Mouse (Mus musculus) midbrain, embryonic 14.5 days (tissue): ENCODE measurements around the gene Clpx. TPM values are rescaled to one million over a fixed set of nuclear protein-coding genes. Genes with fewer than 3 reads are reported as not detected.
"Not testable (repeated sequence)": the region's sequence is repeated elsewhere in the genome, so short reads cannot be mapped to it uniquely, and the experiment has no call there.

Experiments used
- ATAC-seq: fragments of 200-750 bp; cut with Nextera tagmentation; 2 replicates; pipeline ENCODE4 v1.8.0; 2017; ENCODE audit warnings: moderate number of reproducible peaks, moderate library complexity; ENCODE audit not compliant: low FRiP score, low TSS enrichment
- DNase-seq: peaks from one replicate; pipeline ENCODE4 v3.0.0-alpha.2; 2015
- H3K27ac ChIP-seq: fragments of 300-500 bp; sonication (generic); replicated peaks from 2 replicates; pipeline ENCODE4 v1.5.1; 2014; ENCODE audit warnings: mild to moderate bottlenecking, low read depth, low read length, moderate library complexity
- H3K27me3 ChIP-seq: fragments of 300-500 bp; sonication (generic); 2 replicates; pipeline ENCODE4 v1.6.1; 2014; ENCODE audit warnings: low read length, control low read depth, mixed read lengths; ENCODE audit not compliant: control insufficient read depth, insufficient read depth
- H3K36me3 ChIP-seq: fragments of 300-500 bp; sonication (generic); 2 replicates; pipeline ENCODE4 v1.6.1; 2014; ENCODE audit warnings: low read length, control low read depth; ENCODE audit not compliant: control insufficient read depth, insufficient read depth
- H3K4me1 ChIP-seq: fragments of 300-500 bp; sonication (generic); 2 replicates; pipeline ENCODE4 v1.6.1; 2014; ENCODE audit warnings: mild to moderate bottlenecking, antibody characterized with exemption, low read length, control low read depth; ENCODE audit not compliant: control insufficient read depth, insufficient read depth
- H3K4me2 ChIP-seq: fragments of 300-500 bp; sonication (generic); 2 replicates; pipeline ENCODE4 v1.6.1; 2014; ENCODE audit warnings: mild to moderate bottlenecking, low read length, moderate library complexity
- H3K4me3 ChIP-seq: fragments of 300-500 bp; sonication (generic); replicated peaks from 2 replicates; pipeline ENCODE4 v1.5.1; 2014; ENCODE audit warnings: low read depth, low read length
- H3K9ac ChIP-seq: fragments of 300-500 bp; sonication (generic); replicated peaks from 2 replicates; pipeline ENCODE4 v1.6.1; 2014; ENCODE audit warnings: mild to moderate bottlenecking, low read length, moderate library complexity
- H3K9me3 ChIP-seq: fragments of 300-500 bp; sonication (generic); 2 replicates; pipeline ENCODE4 v1.6.1; 2016; ENCODE audit warnings: low read length, control low read depth, mixed read lengths; ENCODE audit not compliant: control insufficient read depth
- WGBS: fragments of 180-500 bp; shearing (Covaris S2); extraction: QIAGEN DNeasy Blood & Tissue Kit; methylation state at CpG from one replicate; pipeline ENCODE4 v1.1.7; 2014; 5-methylcytosine and 5-hydroxymethylcytosine counted together
- polyA plus RNA-seq: library from polyadenylated mRNA; unstranded; fragments of >200 nt; fragmentation: Nextera tagmentation; extraction: Ambion mirVana; gene quantifications from 2 replicates; pipeline ENCODE4 v1.2.1, GENCODE M21; 2014

Clpx gene
- polyA plus RNA-seq, 1 experiment from 2014 or later = 45.6 TPM

DNA sequence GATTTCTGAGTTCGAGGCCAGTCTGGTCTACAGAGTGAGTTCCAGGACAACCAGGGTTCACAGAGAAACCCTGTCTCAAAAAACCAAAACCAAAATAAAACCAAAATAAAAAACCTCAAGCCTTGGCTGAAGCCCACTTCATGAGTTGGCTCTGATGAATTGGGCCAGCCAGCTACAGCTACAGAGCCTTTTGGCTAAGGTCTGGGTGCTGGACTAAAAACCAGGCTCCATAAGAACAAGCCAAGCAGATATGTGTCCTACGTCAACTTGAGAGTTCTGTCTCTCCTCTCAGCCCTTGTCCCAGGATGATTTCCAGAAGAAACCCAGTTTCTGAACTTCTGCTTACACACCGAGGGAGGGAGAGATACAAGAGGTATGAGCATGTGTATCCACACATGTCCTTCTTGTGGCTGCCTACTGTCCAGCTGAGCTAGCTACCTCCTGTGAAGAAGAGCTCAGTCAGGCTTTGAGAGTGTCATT, 31.4 kb upstream of the Clpx start:
- DNase-seq (no peak), ATAC-seq (no peak)
- no peaks in the 10 kb centered on the region for H3K36me3 ChIP-seq
- H3K4me1 ChIP-seq = 0 out of 2 replicates have a peak, but pooled peaks cover 3% of the 10 kb centered on the region
- 98% methylated on average over 3 of the region's 3 CpGs for WGBS
- H3K4me3 ChIP-seq = no peak overlapping the region
- H3K27me3 ChIP-seq = no peaks in the 10 kb centered on the region
- H3K27ac ChIP-seq = no peak overlapping the region
- H3K9ac ChIP-seq = no peak overlapping the region
- no peaks in the 10 kb centered on the region for H3K9me3 ChIP-seq
- H3K4me2 ChIP-seq = no peak overlapping the region

DNA sequence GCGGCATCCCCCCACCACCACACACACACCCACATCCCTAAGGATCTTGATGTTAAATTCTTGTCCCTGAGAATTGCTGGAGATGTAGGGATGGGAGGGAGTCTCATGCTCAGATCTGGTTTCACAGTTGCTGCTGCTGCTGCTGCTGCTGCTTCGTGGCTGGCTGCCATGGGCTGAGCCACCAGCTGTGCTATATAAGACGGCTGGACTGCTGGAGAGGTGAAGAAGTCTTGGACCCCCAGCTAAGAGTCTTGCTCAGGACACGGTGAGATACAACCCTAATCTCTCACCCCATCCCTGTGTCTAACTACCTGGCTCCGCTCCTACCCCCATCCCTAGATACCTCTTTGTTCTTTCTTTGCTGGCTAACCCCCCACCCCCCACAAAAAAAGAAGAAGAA, 29.1 kb upstream of the Clpx start, which contains the start of gene Cilp:
Gene Cilp (plus strand): TSS at position 222 of the 400 bp plus-strand sequence.
- Histone ChIP-seq H3K9me3 (no peaks in the 10 kb centered on the region), H3K4me3 (no peak within 1 kb of the TSS), H3K4me2 (no peak within 1 kb of the TSS), H3K9ac (no peak within 1 kb of the TSS), H3K27ac (no peak within 1 kb of the TSS), H3K4me1 (peaks cover 10% of the 10 kb centered on the region; the same call in 1 of the 2 replicates), H3K36me3 (no peaks in the 10 kb centered on the region), H3K27me3 (no peaks in the 10 kb centered on the region)
- ATAC-seq = no peak
- DNase-seq = peak; percentile 19
- 52% methylated on average over 5 of the region's 5 CpGs for WGBS

DNA sequence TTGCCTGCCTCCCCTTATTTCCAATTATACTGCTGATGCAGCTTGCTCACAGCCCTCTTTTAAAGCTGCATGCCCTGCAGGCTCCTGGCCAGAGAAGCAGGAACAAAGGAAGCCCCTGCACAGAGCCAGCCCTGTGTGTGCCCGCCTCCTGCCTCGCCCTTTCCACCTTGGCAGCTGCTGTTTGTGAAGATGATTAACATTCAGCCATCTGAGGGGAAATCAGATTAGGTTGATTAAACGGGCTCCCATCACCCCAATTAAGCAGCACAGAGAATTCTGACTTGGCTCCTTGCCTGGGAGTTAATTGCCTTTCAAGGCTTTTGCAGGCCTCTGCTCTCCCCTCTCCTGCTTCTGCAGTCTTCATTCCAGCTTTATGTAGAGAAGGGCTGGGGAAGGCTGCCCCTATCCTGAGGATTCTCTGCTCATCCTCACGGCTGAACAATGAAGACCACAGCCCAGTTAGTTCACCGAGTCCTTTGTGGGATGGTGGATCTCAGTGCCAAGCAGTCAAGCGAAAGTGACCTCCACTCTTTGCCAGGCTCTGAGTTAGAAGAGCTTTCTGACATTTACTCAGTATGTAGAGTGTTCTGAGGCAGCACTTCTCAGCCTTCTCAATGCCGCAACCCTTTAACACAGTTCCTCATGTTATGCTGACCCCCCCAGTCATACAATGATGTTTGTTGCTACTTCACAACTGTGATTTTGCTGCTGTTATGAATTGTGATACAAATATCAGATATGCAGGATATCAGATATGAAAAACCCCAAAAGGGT, 26.1 kb upstream of the Clpx start:
- Histone ChIP-seq H3K9me3 (no peaks in the 10 kb centered on the region), H3K36me3 (no peaks in the 10 kb centered on the region), H3K27ac (peak overlapping the region; percentile 93), H3K4me3 (no peak overlapping the region), H3K9ac (peak overlapping the region; percentile 38; the same call in 1 of the 2 replicates), H3K4me2 (no peak overlapping the region), H3K4me1 (peaks cover 10% of the 10 kb centered on the region; the same call in 1 of the 2 replicates), H3K27me3 (no peaks in the 10 kb centered on the region)
- 20% methylated on average over 7 of the region's 7 CpGs for WGBS
- DNase-seq (peak; percentile 88), ATAC-seq (peak; percentile 86)

DNA sequence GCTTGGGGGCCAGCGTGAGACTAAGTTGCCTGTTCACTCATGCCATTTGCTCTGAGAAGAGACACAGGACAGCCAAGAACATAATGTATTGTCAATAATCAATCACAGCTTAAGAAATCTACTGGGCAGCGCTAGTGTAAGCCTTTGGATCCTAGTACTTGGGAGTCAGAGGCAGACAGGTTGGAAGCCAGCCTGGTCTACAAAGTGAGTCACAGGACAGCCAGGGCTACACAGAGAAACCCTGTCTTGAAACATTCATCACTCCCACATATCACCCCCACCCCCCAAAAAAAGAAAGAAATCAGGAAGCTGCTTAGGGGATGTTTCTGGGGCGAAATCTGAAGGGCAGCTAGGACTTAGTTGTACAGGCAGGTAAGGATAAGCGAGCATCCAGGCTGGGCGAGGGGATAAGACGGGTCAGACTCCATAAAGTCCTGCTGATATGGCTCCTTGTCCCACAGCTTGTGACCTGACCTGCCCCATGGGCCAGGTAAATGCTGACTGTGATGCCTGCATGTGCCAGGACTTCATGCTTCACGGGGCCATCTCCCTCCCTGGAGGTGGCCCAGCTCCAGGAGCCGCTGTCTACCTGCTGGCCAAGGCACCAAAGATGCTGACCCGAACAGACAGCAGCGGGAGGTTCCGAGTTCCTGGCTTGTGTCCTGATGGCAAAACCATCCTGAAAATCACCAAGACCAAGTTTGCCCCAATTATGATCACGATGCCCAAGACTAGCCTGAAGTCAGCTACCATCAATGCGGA, 20.8 kb upstream of the Clpx start:
- no peak overlapping the region for H3K4me2 ChIP-seq

DNA sequence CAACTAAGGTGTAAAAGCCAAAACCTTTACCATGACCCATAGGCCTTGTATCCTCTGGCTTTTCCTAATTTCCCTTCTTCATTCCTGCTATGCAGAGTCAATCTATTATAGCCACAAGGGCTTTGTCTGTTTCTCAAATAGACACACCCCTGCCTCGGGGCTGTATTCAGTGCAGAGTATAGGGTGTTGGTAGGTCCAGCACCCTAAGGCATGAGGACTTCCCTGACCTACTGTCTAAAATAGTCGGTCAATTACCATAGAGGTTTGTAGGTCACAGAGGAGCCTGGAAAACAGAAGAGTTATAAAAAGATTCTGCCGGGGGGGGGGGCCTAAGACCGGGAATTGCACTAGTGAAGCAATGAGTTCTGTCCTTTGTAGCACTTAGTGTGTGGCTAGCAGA, 20.2 kb upstream of the Clpx start:
- no peaks in the 10 kb centered on the region for H3K36me3 ChIP-seq
- no peak overlapping the region for H3K9ac ChIP-seq
- no peak for ATAC-seq
- H3K4me3 ChIP-seq = no peak overlapping the region
- H3K4me1 ChIP-seq = no peaks in the 10 kb centered on the region
- no peak overlapping the region for H3K4me2 ChIP-seq
- WGBS = 80% methylated on average over 4 of the region's 4 CpGs
- H3K27ac ChIP-seq = no peak overlapping the region
- H3K9me3 ChIP-seq = no peaks in the 10 kb centered on the region
- no peaks in the 10 kb centered on the region for H3K27me3 ChIP-seq
- no peak for DNase-seq

More for the DNA sequence above, 20.8 kb upstream of the Clpx start:
- ATAC-seq (no peak), DNase-seq (no peak)
- Histone ChIP-seq H3K36me3 (no peaks in the 10 kb centered on the region), H3K9ac (no peak overlapping the region), H3K4me1 (peaks cover 3% of the 10 kb centered on the region; the same call in 1 of the 2 replicates), H3K27ac (no peak overlapping the region), H3K27me3 (no peaks in the 10 kb centered on the region), H3K4me3 (no peak overlapping the region), H3K9me3 (no peaks in the 10 kb centered on the region)
- WGBS = 88% methylated on average over 13 of the region's 13 CpGs

DNA sequence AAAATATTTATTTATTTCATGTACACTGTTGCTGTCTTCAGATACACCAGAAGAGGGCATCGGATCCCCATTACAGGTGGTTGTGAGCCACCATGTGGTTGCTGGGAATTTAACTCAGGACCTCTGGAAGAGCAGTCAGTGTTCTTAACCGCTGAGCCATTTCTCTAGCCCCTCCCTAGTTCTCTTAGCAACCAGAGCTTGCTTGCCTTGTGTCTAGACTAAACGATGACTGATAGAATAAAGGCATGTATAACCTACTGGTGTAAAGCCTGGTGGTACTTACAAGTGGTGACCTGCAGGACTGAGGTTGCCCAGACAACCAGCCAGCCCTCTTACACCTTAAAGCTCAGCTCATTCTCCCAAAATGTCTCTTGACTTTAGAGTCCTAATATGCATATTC, 19.2 kb upstream of the Clpx start:
- not testable (repeated sequence) for H3K4me1 ChIP-seq, H3K36me3 ChIP-seq, H3K27ac ChIP-seq, H3K4me2 ChIP-seq, ATAC-seq, H3K9ac ChIP-seq, H3K9me3 ChIP-seq, DNase-seq, H3K27me3 ChIP-seq, H3K4me3 ChIP-seq
- 73% methylated on average over 3 of the region's 3 CpGs for WGBS

DNA sequence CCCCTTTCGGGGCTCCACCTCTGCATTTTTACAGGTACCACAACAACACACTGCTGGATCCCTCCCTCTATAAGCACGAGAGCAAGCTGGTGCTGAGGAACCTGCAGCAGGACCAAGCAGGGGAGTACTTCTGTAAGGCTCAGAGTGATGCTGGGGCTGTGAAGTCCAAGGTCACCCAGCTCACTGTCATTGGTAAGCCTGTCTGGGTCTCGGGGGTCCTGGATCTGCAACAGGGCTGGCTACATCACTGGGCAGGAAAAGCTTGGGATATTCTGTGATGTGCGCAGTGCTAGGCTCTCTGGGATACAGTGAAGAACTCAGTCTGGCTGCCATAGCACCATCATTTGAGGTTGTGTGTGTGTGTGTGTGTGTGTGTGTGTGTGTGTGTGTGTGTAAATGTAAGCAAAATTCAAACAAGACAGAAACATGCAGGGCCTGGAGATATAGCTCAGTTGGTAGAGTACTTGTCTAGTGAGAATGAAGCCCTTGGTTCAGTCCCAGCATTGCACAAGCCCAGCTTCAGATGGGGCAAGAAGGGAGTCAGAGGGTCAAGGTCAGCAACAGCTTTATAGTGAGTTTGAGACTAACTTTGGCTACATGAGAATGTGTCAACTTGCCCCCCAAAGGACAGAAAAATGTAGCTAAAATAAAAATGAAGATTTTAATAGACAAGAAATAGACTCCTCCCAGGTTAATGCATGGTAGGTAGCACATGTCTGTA, 18.1 kb upstream of the Clpx start:
- ATAC-seq (no peak), DNase-seq (no peak)
- Histone ChIP-seq H3K9me3 (no peaks in the 10 kb centered on the region), H3K9ac (no peak overlapping the region), H3K27ac (no peak overlapping the region), H3K4me3 (no peak overlapping the region), H3K4me1 (no peaks in the 10 kb centered on the region), H3K4me2 (no peak overlapping the region), H3K36me3 (no peaks in the 10 kb centered on the region), H3K27me3 (no peaks in the 10 kb centered on the region)
- WGBS = 84% methylated on average over 4 of the region's 4 CpGs

DNA sequence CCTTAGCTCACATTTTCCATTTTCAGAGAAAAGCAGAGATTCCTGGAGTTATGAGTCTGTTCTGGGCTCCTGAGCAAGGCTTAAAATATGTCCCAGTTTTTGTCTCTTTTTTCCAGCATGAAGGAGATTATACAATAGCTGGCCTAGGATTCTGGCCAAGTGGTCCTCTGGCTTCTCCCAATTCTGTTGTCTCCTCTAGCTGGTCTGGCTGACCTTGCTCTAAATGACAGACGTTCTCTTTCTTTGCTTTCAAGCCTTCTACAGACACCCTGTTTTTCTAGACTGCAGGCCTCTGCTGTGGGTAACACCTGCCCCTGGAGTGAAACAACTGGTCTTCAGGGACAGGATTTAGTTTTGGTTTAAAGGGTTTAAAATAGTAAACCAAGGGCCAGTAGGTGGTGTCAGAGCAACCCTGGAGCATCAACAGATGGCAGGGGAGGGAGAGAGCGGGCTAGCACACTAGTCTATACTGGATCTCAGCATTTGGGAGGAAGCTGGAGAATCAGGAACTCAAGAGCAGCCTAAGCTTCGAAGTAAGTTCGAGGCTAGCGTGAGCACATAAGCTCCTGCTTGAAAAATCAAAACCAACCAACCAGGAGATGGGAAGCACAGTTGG, 12.4 kb upstream of the Clpx start:
- H3K36me3 ChIP-seq = no peaks in the 10 kb centered on the region
- WGBS = 63% methylated on average over 5 of the region's 5 CpGs
- H3K27ac ChIP-seq = no peak overlapping the region
- no peak overlapping the region for H3K4me2 ChIP-seq
- H3K27me3 ChIP-seq = no peaks in the 10 kb centered on the region
- no peak overlapping the region for H3K4me3 ChIP-seq
- peak; percentile 9 for DNase-seq
- H3K9me3 ChIP-seq = no peaks in the 10 kb centered on the region
- ATAC-seq = no peak
- H3K4me1 ChIP-seq = no peaks in the 10 kb centered on the region
- H3K9ac ChIP-seq = no peak overlapping the region
